Mouse (Mus musculus): ENCODE data around the gene Dctn2.

GRCm38 (mm10) chr10:127318009-127318408 is 51.8 kb downstream of the Dctn2 start:
- TF ChIP-seq CTCF (IDR thresholded peaks at IDR 0.05; ENCODE audit: low read depth) (no peak), EP300 (IDR thresholded peaks at IDR 0.05; ENCODE audit: low read depth) (no peak)

Data from heart, postnatal 0 days (tissue).